In genomic region chr7:44848561-44849415, GRCm38 (mm10) we compare ENCODE assay signal across 7 mouse cellular contexts. TPM values are rescaled to one million over a fixed set of nuclear protein-coding genes. Genes with fewer than 3 reads are reported as not detected.
DNase-seq lines count a peak whose midpoint lies in the region; ATAC-seq lines count a peak whose summit lies in the region.

Akt1s1 (plus strand) TSS chr7:44848991.
Tbc1d17 (minus strand) TSS chr7:44849079.

- peak within 1 kb of the TSS; percentile 99 for H3K27ac ChIP-seq in intestine, embryonic 16.5 days (ENCODE audit: low read length)
- H3K27ac ChIP-seq in midbrain, embryonic 11.5 days (ENCODE audit: low read depth, low read length), result peak within 1 kb of the TSS; percentile 95

- H3K4me3 ChIP-seq in intestine, embryonic 16.5 days (ENCODE audit: low read length), result peak within 1 kb of the TSS; percentile 82
- H3K4me3 ChIP-seq in midbrain, embryonic 11.5 days (ENCODE audit: low read depth, low read length), result peak within 1 kb of the TSS; percentile 83

- ATAC-seq in intestine, embryonic 16.5 days, result peak; percentile 83
- ATAC-seq in midbrain, embryonic 11.5 days (ENCODE audit: low FRiP score), result peak; percentile 83

- intact Hi-C loops in left cerebral cortex, postnatal 36 days (cut with DNase I), result loop anchor here (1.0 kb wide), 1 partner anchor 21 kb away; the partner anchor contains the start of gene Ptov1

- H3K9me3 ChIP-seq in intestine, embryonic 16.5 days (ENCODE audit: control insufficient read depth, low read length), result no peaks in the 10 kb centered on the region
- H3K9me3 ChIP-seq in midbrain, embryonic 11.5 days (ENCODE audit: control insufficient read depth, low read length), result no peaks in the 10 kb centered on the region

- WGBS in intestine, embryonic 16.5 days, result under 1% methylated on average over 54 of the region's 54 CpGs
- under 1% methylated on average over 54 of the region's 54 CpGs for WGBS in midbrain, embryonic 11.5 days

- DNase-seq in adrenal gland, adult 8-10 months, result peak; percentile 100
- peak; percentile 97 for DNase-seq in embryo, embryonic 9.5 days (ENCODE audit: extremely low spot score)
- DNase-seq in gastrocnemius, postnatal 4 days (ENCODE audit: low spot score in 2 of 2), result peak; percentile 98
- DNase-seq in left cerebral cortex, postnatal 36 days (ENCODE audit: low spot score in 2 of 2), result peak; percentile 100
- peak; percentile 99 for DNase-seq in midbrain, embryonic 11.5 days (ENCODE audit: low spot score, missing footprints)
- DNase-seq in skeletal muscle tissue, adult 2 months (ENCODE audit: low read depth, low spot score), result peak; percentile 100

- H3K4me2 ChIP-seq in intestine, embryonic 16.5 days (ENCODE audit: low read depth, low read length), result peak within 1 kb of the TSS; percentile 94
- peak within 1 kb of the TSS; percentile 75 for H3K4me2 ChIP-seq in midbrain, embryonic 11.5 days

- H3K27me3 ChIP-seq in intestine, embryonic 16.5 days (replicated peaks; ENCODE audit: control insufficient read depth, insufficient read depth, low read length), result no peaks in the 10 kb centered on the region
- no peaks in the 10 kb centered on the region for H3K27me3 ChIP-seq in midbrain, embryonic 11.5 days (ENCODE audit: control insufficient read depth, insufficient read depth, low read length)

- peak within 1 kb of the TSS; percentile 91 for H3K9ac ChIP-seq in intestine, embryonic 16.5 days (ENCODE audit: low read depth, low read length)
- H3K9ac ChIP-seq in midbrain, embryonic 11.5 days (ENCODE audit: low read length), result peak within 1 kb of the TSS; percentile 89

- H3K4me1 ChIP-seq in intestine, embryonic 16.5 days (ENCODE audit: control insufficient read depth, insufficient read depth, low read length), result peaks cover 28% of the 10 kb centered on the region
- peaks cover 19% of the 10 kb centered on the region for H3K4me1 ChIP-seq in midbrain, embryonic 11.5 days (ENCODE audit: control insufficient read depth, insufficient read depth, low read length)

- H3K36me3 ChIP-seq in intestine, embryonic 16.5 days (ENCODE audit: control insufficient read depth, insufficient read depth, low read length), result peaks cover 22% of the 10 kb centered on the region; the same call in 1 of the 2 replicates
- H3K36me3 ChIP-seq in midbrain, embryonic 11.5 days (ENCODE audit: control insufficient read depth, insufficient read depth, low read length), result peaks cover 17% of the 10 kb centered on the region

RNA-seq across cellular contexts. Expression of gene Akt1s1, which starts in this region (rescaled TPM):
- 100 to 1,000 TPM; 106 to 137 (median 120) TPM for total RNA-seq in adrenal gland, adult 8-10 months (2022)
- 100 to 1,000 TPM in 1 of 2 experiments, 10 to 100 TPM in 1; 92.4 to 103 TPM for total RNA-seq in gastrocnemius, postnatal 4 days (2021)
- 105 and 107 TPM in 2 replicates for polyA plus RNA-seq in intestine, embryonic 16.5 days (2015; fragmentation: Nextera tagmentation; extraction: Ambion mirVana)
- total RNA-seq in left cerebral cortex, postnatal 36 days (2021), result 10 to 100 TPM; 67.7 to 73.6 TPM
- polyA plus RNA-seq in midbrain, embryonic 11.5 days (2014; fragmentation: Nextera tagmentation; extraction: Ambion mirVana), result 31.8 and 34.3 TPM in 2 replicates

RNA-seq across cellular contexts. Expression of gene Tbc1d17, which starts in this region (rescaled TPM):
- 10 to 100 TPM; 69.4 to 94.9 (median 86.1) TPM for total RNA-seq in adrenal gland, adult 8-10 months (2022)
- 10 to 100 TPM; 56.5 to 63.4 TPM for total RNA-seq in gastrocnemius, postnatal 4 days (2021)
- polyA plus RNA-seq in intestine, embryonic 16.5 days (2015; fragmentation: Nextera tagmentation; extraction: Ambion mirVana), result 73.6 and 77.9 TPM in 2 replicates
- 10 to 100 TPM; 71.9 to 75.6 TPM for total RNA-seq in left cerebral cortex, postnatal 36 days (2021)
- 63.4 and 69.4 TPM in 2 replicates for polyA plus RNA-seq in midbrain, embryonic 11.5 days (2014; fragmentation: Nextera tagmentation; extraction: Ambion mirVana)

Comparison
In these comparisons a context has a peak if more than half of its experiments do, and no peak if none do; other contexts are left out.
1. Peak in every context shown above with its lines: DNase-seq, ATAC-seq, H3K4me3 ChIP-seq and H3K27ac ChIP-seq.